Mouse (Mus musculus) MEL (cell line): ENCODE results near the gene Gm4340.
"Not testable (repeated sequence)": the region's sequence is repeated elsewhere in the genome, so short reads cannot be mapped to it uniquely, and the experiment has no call there.

ENCODE experiments used
- CHD1 ChIP-seq: IDR thresholded peaks from 2 replicates; pipeline ENCODE4 v1.6.1; 2012; ENCODE audit warnings: low read depth, mild to moderate bottlenecking, inconsistent platforms, low read length, improper control_type of control experiment
- CTCF ChIP-seq, 3 experiments: IDR thresholded peaks in 2 of 3; conservative IDR thresholded peaks in 1 of 3; 2 replicates each; pipeline ENCODE4 v1.5.1; 2011 to 2012; ENCODE audit warnings: low read length in 3 of 3, low read depth in 2 of 3, mild to moderate bottlenecking in 2 of 3, improper control_type of control experiment in 1 of 3, inconsistent platforms in 1 of 3, mixed read lengths in 1 of 3, moderate library complexity in 1 of 3; ENCODE audit not compliant: control insufficient read depth in 1 of 3, insufficient read depth in 1 of 3, poor library complexity in 1 of 3, severe bottlenecking in 1 of 3
- GATA1 ChIP-seq: IDR thresholded peaks from 2 replicates; pipeline ENCODE4 v1.6.1; 2011; ENCODE audit warnings: low read depth, low read length, improper control_type of control experiment
- HCFC1 ChIP-seq: IDR thresholded peaks from 2 replicates; pipeline ENCODE4 v1.6.1; 2012; ENCODE audit warnings: low read depth, mild to moderate bottlenecking, inconsistent platforms, low read length, improper control_type of control experiment, moderate library complexity
- KAT2A ChIP-seq: conservative IDR thresholded peaks from 2 replicates; pipeline ENCODE4 v1.6.1; 2012; ENCODE audit warnings: low read depth, low read length, improper control_type of control experiment, inconsistent platforms
- MAX ChIP-seq: IDR thresholded peaks from 2 replicates; pipeline ENCODE4 v1.6.1; 2011; ENCODE audit warnings: low read length, improper control_type of control experiment
- POLR2A ChIP-seq, 2 experiments: IDR thresholded peaks; 2 replicates each; pipeline ENCODE4 v1.6.1; 2011 to 2012; ENCODE audit warnings: low read length in 2 of 2, mild to moderate bottlenecking in 2 of 2, control low read depth in 1 of 2, improper control_type of control experiment in 1 of 2, low read depth in 1 of 2, moderate library complexity in 1 of 2; ENCODE audit not compliant: control insufficient read depth in 1 of 2, insufficient read depth in 1 of 2, poor library complexity in 1 of 2
- POLR2AphosphoS2 ChIP-seq: IDR thresholded peaks from 2 replicates; pipeline ENCODE4 v1.6.1; 2011; ENCODE audit warnings: low read length, improper control_type of control experiment
- POLR2AphosphoS5 ChIP-seq: IDR thresholded peaks from 2 replicates; pipeline ENCODE4 v1.6.1; 2012; ENCODE audit warnings: low read depth, borderline replicate concordance, mild to moderate bottlenecking, inconsistent platforms, low read length, moderate library complexity, mixed read lengths
- UBTF ChIP-seq: IDR thresholded peaks from 2 replicates; pipeline ENCODE4 v1.6.1; 2012; ENCODE audit warnings: low read depth, mild to moderate bottlenecking, inconsistent platforms, low read length, improper control_type of control experiment, moderate library complexity, borderline replicate concordance; ENCODE audit not compliant: insufficient read depth
- USF1 ChIP-seq: IDR thresholded peaks from 2 replicates; pipeline ENCODE4 v1.6.1; 2014; ENCODE audit warnings: low read depth, mild to moderate bottlenecking, inconsistent platforms, low read length, improper control_type of control experiment, moderate library complexity
- ZC3H11A ChIP-seq: IDR thresholded peaks from 2 replicates; pipeline ENCODE4 v1.6.1; 2012; ENCODE audit warnings: low read depth, mild to moderate bottlenecking, inconsistent platforms, low read length, improper control_type of control experiment
- ZKSCAN1 ChIP-seq: IDR thresholded peaks from 2 replicates; pipeline ENCODE4 v1.6.1; 2012; ENCODE audit warnings: low read depth, mild to moderate bottlenecking, inconsistent platforms, low read length, improper control_type of control experiment, moderate library complexity
- ZNF384 ChIP-seq: IDR thresholded peaks from 2 replicates; pipeline ENCODE4 v1.6.1; 2012; ENCODE audit warnings: low read depth, mild to moderate bottlenecking, inconsistent platforms, low read length, improper control_type of control experiment

DNA sequence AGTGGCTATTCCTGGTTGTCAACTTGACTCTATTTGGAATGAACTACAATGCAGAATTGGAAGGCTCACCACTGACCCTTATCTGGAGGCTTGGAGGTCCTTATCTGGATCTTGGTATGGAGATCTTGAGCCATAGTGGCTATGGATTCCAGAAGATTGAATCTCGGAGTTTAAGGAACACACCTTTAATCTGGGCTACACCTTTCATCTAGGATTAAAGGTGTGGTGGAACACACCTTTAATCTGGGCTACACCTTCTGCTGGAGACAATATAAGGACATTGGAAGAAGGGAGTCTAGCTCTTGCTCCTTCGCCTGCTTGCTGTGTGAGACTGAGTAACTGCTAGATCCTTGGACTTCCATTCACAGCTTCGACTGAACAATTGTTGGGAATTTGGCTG, 8.6 kb upstream of the Gm4340 start, which contains the start of gene Gm20765:
- not testable (repeated sequence) for TF ChIP-seq POLR2A (IDR thresholded peaks at IDR 0.05; ENCODE audit: control insufficient read depth in 1 of 2, insufficient read depth in 1 of 2, low read depth in 1 of 2, low read length in 2 of 2, poor library complexity in 1 of 2); CHD1; CTCF (IDR thresholded peaks at IDR 0.05 in 2 of 3, conservative IDR thresholded peaks at IDR 0.05 in 1 of 3; ENCODE audit: control insufficient read depth in 1 of 3, insufficient read depth in 1 of 3, low read depth in 2 of 3, low read length in 3 of 3, poor library complexity in 1 of 3, severe bottlenecking in 1 of 3); UBTF; MAX; POLR2AphosphoS5; POLR2AphosphoS2; HCFC1; USF1; KAT2A; GATA1; ZNF384; ZC3H11A; ZKSCAN1
